Mouse (Mus musculus): ENCODE results near the gene Slc12a5.

GRCm38 (mm10) chr2:164995976-164996375, 35.4 kb downstream of the Slc12a5 start:
- no peak for TF ChIP-seq CTCF (IDR thresholded peaks at IDR 0.05)
- TF ChIP-seq EP300 (IDR thresholded peaks at IDR 0.05) = no peak
